Mouse (Mus musculus) liver, embryonic 16.5 days (tissue): ENCODE results near the gene Agap1. TPM values are rescaled to one million over a fixed set of nuclear protein-coding genes. Genes with fewer than 3 reads are reported as not detected.
"Not testable (repeated sequence)": the region's sequence is repeated elsewhere in the genome, so short reads cannot be mapped to it uniquely, and the experiment has no call there.

Source experiments
- ATAC-seq: fragments of 200-750 bp; cut with Nextera tagmentation; 2 replicates; pipeline ENCODE4 v1.8.0; 2017; ENCODE audit warnings: low read depth, mild to moderate bottlenecking, moderate number of reproducible peaks, moderate library complexity
- H3K27ac ChIP-seq: fragments of 300-500 bp; sonication (generic); 2 replicates; pipeline ENCODE4 v1.5.1; 2014; ENCODE audit warnings: mild to moderate bottlenecking, low read length
- H3K27me3 ChIP-seq: fragments of 300-500 bp; sonication (generic); 2 replicates; pipeline ENCODE4 v1.6.1; 2014; ENCODE audit warnings: low read depth, low read length, mixed read lengths; ENCODE audit not compliant: control insufficient read depth, insufficient read depth
- H3K36me3 ChIP-seq: fragments of 300-500 bp; sonication (generic); 2 replicates; pipeline ENCODE4 v1.6.1; 2014; ENCODE audit warnings: mild to moderate bottlenecking; ENCODE audit not compliant: control insufficient read depth, insufficient read depth
- H3K4me1 ChIP-seq: fragments of 300-500 bp; sonication (generic); 2 replicates; pipeline ENCODE4 v1.6.1; 2014; ENCODE audit warnings: low read depth, low read length, mixed read lengths; ENCODE audit not compliant: control insufficient read depth
- H3K4me2 ChIP-seq: fragments of 300-500 bp; sonication (generic); 2 replicates; pipeline ENCODE4 v1.6.1; 2014; ENCODE audit warnings: low read depth, low read length, mixed read lengths
- H3K4me3 ChIP-seq: fragments of 300-500 bp; sonication (generic); 2 replicates; pipeline ENCODE4 v1.5.1; 2014; ENCODE audit warnings: low read depth, mild to moderate bottlenecking, low read length
- H3K9ac ChIP-seq: fragments of 300-500 bp; sonication (generic); 2 replicates; pipeline ENCODE4 v1.6.1; 2014; ENCODE audit warnings: low read depth, low read length
- H3K9me3 ChIP-seq: fragments of 300-500 bp; sonication (generic); replicated peaks from 2 replicates; pipeline ENCODE4 v1.6.1; 2016; ENCODE audit warnings: low read length; ENCODE audit not compliant: control insufficient read depth
- WGBS: fragments of 180-500 bp; shearing (Covaris S2); extraction: QIAGEN DNeasy Blood & Tissue Kit; methylation state at CpG from one replicate; pipeline ENCODE4 v1.1.7; 2014; ENCODE audit not compliant: insufficient replicate concordance; 5-methylcytosine and 5-hydroxymethylcytosine counted together
- polyA plus RNA-seq: library from polyadenylated mRNA; unstranded; fragments of >200 nt; fragmentation: Nextera tagmentation; extraction: Ambion mirVana; gene quantifications from 2 replicates; pipeline ENCODE4 v1.2.1, GENCODE M21; 2015

Agap1 gene
- polyA plus RNA-seq, 1 experiment from 2014 or later, result 1.1 TPM

DNA sequence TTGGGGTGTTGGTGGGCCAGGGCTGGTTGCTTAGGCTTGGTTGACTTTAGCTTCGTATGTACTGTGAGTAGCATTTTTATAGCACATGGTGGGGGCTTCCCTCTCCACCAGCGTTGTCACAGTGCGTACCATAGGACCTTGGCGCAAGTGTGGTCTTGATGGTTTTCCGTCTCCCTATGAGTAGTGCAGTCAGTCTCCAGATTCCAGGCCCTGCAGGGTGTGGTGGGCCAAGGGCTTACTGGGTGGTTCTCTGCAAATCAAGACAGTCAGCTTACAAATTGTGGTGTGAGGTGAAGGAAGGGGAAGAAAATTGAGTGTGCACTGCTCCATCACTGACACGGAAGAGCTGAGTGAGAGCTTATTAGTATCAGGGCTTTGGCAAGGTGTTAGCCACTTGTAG is 32.3 kb downstream of the Agap1 start:
- 86% methylated on average over 6 of the region's 6 CpGs for WGBS
- no peaks in the 10 kb centered on the region for H3K36me3 ChIP-seq
- peaks cover 4% of the 10 kb centered on the region for H3K4me1 ChIP-seq
- H3K27me3 ChIP-seq, result no peaks in the 10 kb centered on the region
- no peak overlapping the region for H3K4me2 ChIP-seq
- no peak overlapping the region for H3K4me3 ChIP-seq
- no peaks in the 10 kb centered on the region for H3K9me3 ChIP-seq
- no peak overlapping the region for H3K27ac ChIP-seq
- ATAC-seq, result no peak
- H3K9ac ChIP-seq, result no peak overlapping the region

DNA sequence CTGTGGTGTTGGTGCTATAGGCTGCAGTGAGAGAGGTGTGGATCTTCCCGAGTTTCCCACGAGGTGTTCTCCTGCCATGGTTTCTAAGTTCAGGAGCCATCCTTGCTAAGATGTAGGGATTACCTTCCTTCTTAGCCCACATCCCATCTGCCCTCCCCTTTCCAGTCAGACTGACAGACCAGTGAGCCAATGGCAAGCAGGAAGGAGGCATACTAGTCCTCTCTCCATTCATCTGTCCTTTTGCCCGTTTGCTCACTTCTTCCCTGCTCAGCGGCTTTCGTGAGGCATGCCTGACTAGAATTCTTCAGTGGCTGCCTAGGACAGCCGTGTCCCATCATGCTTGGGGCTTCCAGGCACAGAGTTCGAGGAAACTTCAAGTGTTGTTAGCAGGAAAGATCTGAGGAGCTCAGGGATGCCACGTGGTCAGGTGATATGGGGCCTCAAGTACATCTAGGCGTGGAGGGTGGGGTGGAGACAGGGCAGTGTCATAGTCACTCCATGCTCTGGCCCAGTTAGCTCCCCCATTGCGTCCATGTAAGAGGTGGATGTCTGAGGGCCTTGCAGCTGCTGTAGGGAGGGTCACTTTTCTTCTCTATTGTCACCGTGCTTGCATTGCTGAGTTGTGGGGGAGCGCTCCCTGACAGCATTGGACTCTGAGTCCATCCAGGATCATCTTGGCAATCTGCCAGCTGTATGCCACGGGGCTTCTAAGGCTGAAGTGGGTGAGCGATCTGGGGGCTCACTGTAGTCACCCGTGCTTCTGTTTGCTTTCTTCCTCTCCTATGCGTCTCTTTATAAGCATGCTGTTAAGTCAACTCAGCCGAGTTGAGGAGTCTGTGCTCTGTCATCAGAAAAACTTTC is 34.7 kb downstream of the Agap1 start:
- WGBS, result 54% methylated on average over 17 of the region's 17 CpGs
- ATAC-seq, result no peak
- peaks cover 4% of the 10 kb centered on the region for H3K4me1 ChIP-seq

DNA sequence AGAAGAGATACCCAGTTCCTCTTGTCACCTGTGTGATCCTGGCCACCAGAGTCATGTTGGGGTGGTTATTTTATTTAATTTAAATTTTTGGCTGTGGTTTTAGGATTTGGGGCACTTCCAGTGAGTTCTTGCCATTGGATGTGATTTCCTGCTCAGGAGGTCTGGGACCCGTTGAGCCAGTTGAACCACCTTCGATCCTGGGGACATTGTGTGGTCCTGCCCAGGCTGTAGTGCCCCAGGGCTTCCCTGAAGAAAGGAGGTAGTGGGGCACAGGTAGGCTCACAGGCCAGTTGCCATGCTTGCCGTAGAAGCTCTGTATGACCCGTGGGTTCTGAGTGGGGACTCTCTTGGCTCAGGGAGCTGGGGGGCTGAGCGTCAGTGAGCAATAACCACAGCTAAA is 38.6 kb downstream of the Agap1 start:
- Histone ChIP-seq H3K36me3 (no peaks in the 10 kb centered on the region), H3K9me3 (no peaks in the 10 kb centered on the region), H3K27ac (no peak overlapping the region), H3K4me3 (no peak overlapping the region), H3K4me2 (no peak overlapping the region), H3K4me1 (peaks cover 4% of the 10 kb centered on the region), H3K27me3 (no peaks in the 10 kb centered on the region), H3K9ac (no peak overlapping the region)
- 68% methylated on average over 5 of the region's 5 CpGs for WGBS
- no peak for ATAC-seq

More for the DNA sequence above, 34.7 kb downstream of the Agap1 start:
- no peak overlapping the region for H3K9ac ChIP-seq
- no peak overlapping the region for H3K27ac ChIP-seq
- H3K27me3 ChIP-seq, result no peaks in the 10 kb centered on the region
- H3K4me2 ChIP-seq, result no peak overlapping the region
- no peak overlapping the region for H3K4me3 ChIP-seq
- no peaks in the 10 kb centered on the region for H3K36me3 ChIP-seq
- no peaks in the 10 kb centered on the region for H3K9me3 ChIP-seq

DNA sequence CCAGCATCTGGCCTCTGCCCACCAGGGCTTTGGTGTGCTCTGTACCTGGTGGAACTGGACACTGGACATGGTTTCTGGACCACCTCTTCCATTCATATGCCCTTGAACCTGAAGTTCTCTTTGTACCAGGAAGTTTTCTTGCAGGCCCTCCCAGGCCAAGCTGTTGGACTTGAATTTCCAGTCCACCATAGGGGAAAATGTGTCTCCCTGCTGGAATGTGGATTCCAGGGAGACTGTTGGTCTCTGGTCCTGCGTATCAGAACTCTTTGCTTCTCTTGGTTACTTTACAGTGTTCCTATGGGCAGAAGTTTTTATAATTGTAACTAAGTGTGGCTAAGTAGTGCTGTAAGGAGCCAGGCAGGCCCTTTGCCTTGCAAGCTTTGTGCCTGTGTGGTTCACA is 40.2 kb downstream of the Agap1 start:
- no peak overlapping the region for H3K27ac ChIP-seq
- no peak for ATAC-seq

DNA sequence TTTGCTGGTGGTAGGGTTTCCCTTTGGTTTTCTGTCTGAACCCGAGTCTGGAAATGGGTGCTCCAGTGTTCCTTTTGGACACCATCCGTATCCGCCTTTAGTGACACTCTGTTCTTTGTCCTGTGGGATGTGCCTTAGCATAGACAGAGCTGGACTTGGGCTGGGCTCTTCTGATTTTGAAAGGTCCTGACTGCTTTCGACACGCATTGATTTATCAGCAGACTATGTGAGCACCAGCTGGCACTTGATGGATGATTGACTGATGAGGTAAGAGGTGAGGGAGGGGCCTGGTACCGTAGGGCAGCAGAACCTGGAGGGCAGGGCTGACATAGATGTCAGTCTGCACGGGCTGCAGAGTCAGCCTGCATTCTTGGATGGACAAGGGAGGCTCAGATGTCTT is 41.6 kb downstream of the Agap1 start:
- ATAC-seq, result peak; percentile 65
- Histone ChIP-seq H3K9me3 (no peaks in the 10 kb centered on the region), H3K4me1 (no peaks in the 10 kb centered on the region), H3K36me3 (no peaks in the 10 kb centered on the region), H3K27me3 (no peaks in the 10 kb centered on the region), H3K4me3 (no peak overlapping the region), H3K27ac (no peak overlapping the region), H3K9ac (no peak overlapping the region), H3K4me2 (no peak overlapping the region)
- 48% methylated on average over 7 of the region's 7 CpGs for WGBS

More for the DNA sequence above, 40.2 kb downstream of the Agap1 start:
- Histone ChIP-seq H3K4me3 (no peak overlapping the region), H3K4me1 (no peaks in the 10 kb centered on the region), H3K9ac (no peak overlapping the region), H3K4me2 (no peak overlapping the region), H3K27me3 (no peaks in the 10 kb centered on the region), H3K36me3 (no peaks in the 10 kb centered on the region), H3K9me3 (no peaks in the 10 kb centered on the region)
- 77% methylated on average over 1 of the region's 1 CpGs for WGBS

DNA sequence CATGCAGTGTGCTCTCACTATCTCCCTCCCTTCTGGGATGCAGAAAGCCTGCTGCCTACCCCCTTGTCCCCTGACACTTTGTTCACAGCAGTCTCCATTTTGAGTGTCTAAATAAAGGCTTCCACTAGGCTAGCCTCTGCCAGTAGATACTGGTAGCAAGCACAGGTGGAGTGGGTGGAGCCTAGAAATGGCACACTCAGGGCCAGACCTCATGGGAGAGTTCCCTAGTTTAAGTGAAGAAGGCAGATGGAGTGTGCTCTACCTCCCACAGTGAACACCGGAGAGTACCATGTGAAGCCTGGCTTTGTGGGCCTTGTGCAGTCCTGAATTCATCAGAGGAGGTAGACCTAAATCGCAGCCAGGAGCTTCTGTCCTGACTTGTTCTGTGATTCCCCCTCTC is 46.3 kb downstream of the Agap1 start:
- H3K27me3 ChIP-seq, result no peaks in the 10 kb centered on the region
- H3K4me2 ChIP-seq, result no peak overlapping the region
- ATAC-seq, result no peak
- H3K4me1 ChIP-seq, result no peaks in the 10 kb centered on the region
- H3K4me3 ChIP-seq, result no peak overlapping the region
- H3K36me3 ChIP-seq, result no peaks in the 10 kb centered on the region
- no peaks in the 10 kb centered on the region for H3K9me3 ChIP-seq
- no peak overlapping the region for H3K9ac ChIP-seq
- H3K27ac ChIP-seq, result no peak overlapping the region
- WGBS, result 77% methylated on average over 2 of the region's 2 CpGs

DNA sequence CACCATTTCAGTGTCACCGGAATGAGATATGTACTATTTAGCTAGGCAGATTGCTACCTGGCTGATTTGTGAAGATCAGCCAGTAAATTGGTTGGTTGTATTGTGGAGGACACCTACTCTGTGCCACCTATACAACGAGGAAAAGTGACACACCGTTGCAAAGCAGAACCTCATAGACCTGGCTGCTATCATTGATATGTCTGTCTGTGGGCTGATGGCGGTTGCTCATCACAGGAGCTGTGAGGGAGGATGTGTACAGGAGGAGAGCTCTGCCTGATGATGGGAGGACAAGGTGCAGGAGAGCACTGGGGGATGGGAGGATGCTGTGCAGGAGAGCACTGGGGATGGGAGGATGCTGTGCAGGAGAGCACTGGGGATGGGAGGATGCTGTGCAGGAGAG is 46.7 kb downstream of the Agap1 start:
- no peak for ATAC-seq
- H3K9me3 ChIP-seq, result no peaks in the 10 kb centered on the region
- H3K4me2 ChIP-seq, result no peak overlapping the region
- H3K27ac ChIP-seq, result no peak overlapping the region
- 60% methylated on average over 4 of the region's 4 CpGs for WGBS
- H3K4me3 ChIP-seq, result no peak overlapping the region
- H3K27me3 ChIP-seq, result no peaks in the 10 kb centered on the region
- no peaks in the 10 kb centered on the region for H3K36me3 ChIP-seq
- no peak overlapping the region for H3K9ac ChIP-seq
- H3K4me1 ChIP-seq, result no peaks in the 10 kb centered on the region

DNA sequence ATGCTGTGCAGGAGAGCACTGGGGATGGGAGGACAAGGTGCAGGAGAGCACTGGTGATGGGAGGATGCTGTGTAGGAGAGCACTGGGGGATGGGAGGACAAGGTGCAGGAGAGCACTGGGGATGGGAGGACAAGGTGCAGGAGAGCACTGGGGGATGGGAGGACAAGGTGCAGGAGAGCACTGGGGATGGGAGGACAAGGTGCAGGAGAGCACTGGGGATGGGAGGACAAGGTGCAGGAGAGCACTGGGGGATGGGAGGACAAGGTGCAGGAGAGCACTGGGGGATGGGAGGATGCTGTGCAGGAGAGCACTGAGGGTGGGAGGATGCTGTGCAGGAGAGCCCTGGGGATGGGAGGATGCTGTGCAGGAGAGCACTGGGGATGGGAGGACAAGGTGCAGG is 47.3 kb downstream of the Agap1 start:
- not testable (repeated sequence) for H3K36me3 ChIP-seq, H3K4me2 ChIP-seq, H3K9me3 ChIP-seq, H3K4me3 ChIP-seq, H3K27ac ChIP-seq, H3K9ac ChIP-seq, ATAC-seq, H3K27me3 ChIP-seq, H3K4me1 ChIP-seq

DNA sequence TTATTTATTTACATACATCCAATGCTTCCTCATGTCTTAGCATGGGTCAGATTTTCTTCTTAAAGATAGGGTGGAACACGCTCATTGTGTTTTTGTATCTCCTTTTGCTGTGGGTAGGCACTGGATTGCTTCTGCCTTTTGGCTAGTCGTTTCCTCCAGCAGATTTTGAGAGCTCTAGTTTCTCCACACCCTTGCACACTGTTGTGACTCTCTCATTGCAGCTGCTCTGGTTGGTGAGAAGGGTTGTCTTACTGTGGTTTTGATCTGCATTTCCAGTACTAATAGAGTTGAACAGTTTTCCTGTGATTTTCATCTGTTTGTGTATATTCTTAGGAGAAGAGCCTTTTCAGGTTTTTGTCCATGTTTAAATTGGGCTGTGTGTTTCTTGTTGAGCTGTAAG is 54.6 kb downstream of the Agap1 start:
- 43% methylated on average over 2 of the region's 2 CpGs for WGBS
- Histone ChIP-seq H3K27me3 (no peaks in the 10 kb centered on the region), H3K4me2 (no peak overlapping the region), H3K27ac (no peak overlapping the region), H3K9me3 (no peaks in the 10 kb centered on the region), H3K4me3 (no peak overlapping the region), H3K9ac (no peak overlapping the region), H3K36me3 (no peaks in the 10 kb centered on the region), H3K4me1 (no peaks in the 10 kb centered on the region)
- ATAC-seq, result no peak
